Mouse (Mus musculus): ENCODE measurements at regions not wholly inside any gene's neighbourhood (a gene's known extent, or its start where the extent isn't known, plus 50 kb on each side); places are given as distances from the start of the nearest gene placed in this dataset.

DNA sequence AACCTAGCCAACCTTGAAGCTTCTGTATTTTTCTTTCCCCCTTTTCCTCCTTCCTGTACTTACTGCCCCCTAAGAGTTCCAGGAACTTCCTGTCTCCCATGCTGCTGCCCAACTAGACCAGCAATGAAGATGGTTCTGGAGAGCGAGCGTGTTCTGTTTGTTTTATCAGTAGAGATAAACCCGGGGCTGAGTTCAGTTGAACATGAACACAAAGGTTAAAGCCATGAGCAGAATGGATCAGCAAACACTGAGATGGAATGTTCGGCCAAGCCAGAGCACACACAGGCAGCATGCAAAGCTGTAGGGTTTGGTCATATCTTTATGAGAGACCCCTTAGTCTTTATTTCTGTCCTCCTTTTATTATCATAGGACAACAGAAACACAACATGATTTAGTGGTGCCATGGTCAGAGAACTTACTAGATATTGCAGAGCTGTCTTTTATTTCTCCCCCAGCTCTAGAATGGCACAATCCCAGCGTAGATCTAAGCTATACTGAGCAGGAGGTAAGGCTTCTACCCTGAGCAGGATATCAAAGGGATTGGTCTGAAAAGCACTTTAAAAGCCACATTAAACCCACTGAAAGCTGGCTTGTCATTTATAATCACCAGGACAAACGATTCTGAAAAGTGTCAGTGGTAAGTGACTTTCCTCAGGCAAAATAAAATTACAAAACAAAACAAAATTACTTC lies 105.9 kb upstream of the Peli1 start:
- H3K9ac ChIP-seq (ENCODE audit: low read depth, low read length) = no peak overlapping the region
- peaks cover 24% of the 10 kb centered on the region for H3K4me1 ChIP-seq (ENCODE audit: control insufficient read depth, insufficient read depth, low read length)
- ATAC-seq = no peak
- H3K4me2 ChIP-seq (ENCODE audit: low read length) = no peak overlapping the region
- 43% methylated on average over 6 of the region's 6 CpGs for WGBS
- H3K4me3 ChIP-seq (ENCODE audit: low read depth, low read length) = no peak overlapping the region
- H3K9me3 ChIP-seq (replicated peaks; ENCODE audit: control insufficient read depth, low read length, poor library complexity, severe bottlenecking) = no peaks in the 10 kb centered on the region
- no peaks in the 10 kb centered on the region for H3K27me3 ChIP-seq (ENCODE audit: control insufficient read depth, insufficient read depth, low read depth, low read length)
- H3K36me3 ChIP-seq (ENCODE audit: control insufficient read depth, insufficient read depth, low read length) = no peaks in the 10 kb centered on the region
- H3K27ac ChIP-seq (ENCODE audit: low read length) = peak overlapping the region; percentile 13

- no peak overlapping the region for H3K9ac ChIP-seq (ENCODE audit: low read depth, low read length)
- no peak for ATAC-seq
- WGBS = 41% methylated on average over 4 of the region's 4 CpGs
- no peaks in the 10 kb centered on the region for H3K27me3 ChIP-seq (ENCODE audit: control insufficient read depth, insufficient read depth, low read depth, low read length)
- no peaks in the 10 kb centered on the region for H3K9me3 ChIP-seq (replicated peaks; ENCODE audit: control insufficient read depth, low read length, poor library complexity, severe bottlenecking)
- no peak overlapping the region for H3K4me2 ChIP-seq (ENCODE audit: low read length)
- H3K36me3 ChIP-seq (ENCODE audit: control insufficient read depth, insufficient read depth, low read length) = no peaks in the 10 kb centered on the region
- peak overlapping the region; percentile 13; the same call in 1 of the 2 replicates for H3K27ac ChIP-seq (ENCODE audit: low read length)
- H3K4me3 ChIP-seq (ENCODE audit: low read depth, low read length) = no peak overlapping the region
- peaks cover 24% of the 10 kb centered on the region for H3K4me1 ChIP-seq (ENCODE audit: control insufficient read depth, insufficient read depth, low read length)
Observed at GRCm38 (mm10) chr11:20985771-20986170, 105.3 kb upstream of the Peli1 start.

GRCm38 (mm10) chr11:20987171-20987815 lies 103.8 kb upstream of the Peli1 start:
- Histone ChIP-seq H3K27ac (ENCODE audit: low read length) (peak overlapping the region; percentile 91), H3K4me3 (ENCODE audit: low read depth, low read length) (no peak overlapping the region), H3K4me2 (ENCODE audit: low read length) (peak overlapping the region; percentile 47), H3K9me3 (replicated peaks; ENCODE audit: control insufficient read depth, low read length, poor library complexity, severe bottlenecking) (no peaks in the 10 kb centered on the region), H3K9ac (ENCODE audit: low read depth, low read length) (no peak overlapping the region), H3K36me3 (ENCODE audit: control insufficient read depth, insufficient read depth, low read length) (no peaks in the 10 kb centered on the region), H3K4me1 (ENCODE audit: control insufficient read depth, insufficient read depth, low read length) (peaks cover 24% of the 10 kb centered on the region), H3K27me3 (ENCODE audit: control insufficient read depth, insufficient read depth, low read depth, low read length) (no peaks in the 10 kb centered on the region)
- peak; percentile 81 for ATAC-seq
- 38% methylated on average over 5 of the region's 5 CpGs for whole genome bisulfite sequencing

- H3K4me2 ChIP-seq (ENCODE audit: low read length) = peak overlapping the region; percentile 47
- 32% methylated on average over 11 of the region's 11 CpGs for WGBS
- no peaks in the 10 kb centered on the region for H3K27me3 ChIP-seq (ENCODE audit: control insufficient read depth, insufficient read depth, low read depth, low read length)
- H3K9ac ChIP-seq (ENCODE audit: low read depth, low read length) = 0 out of 2 replicates have a peak overlapping the region, but pooled peaks have one; percentile 32
- peak overlapping the region; percentile 25 for H3K4me3 ChIP-seq (ENCODE audit: low read depth, low read length)
- peak overlapping the region; percentile 91 for H3K27ac ChIP-seq (ENCODE audit: low read length)
- H3K9me3 ChIP-seq (replicated peaks; ENCODE audit: control insufficient read depth, low read length, poor library complexity, severe bottlenecking) = no peaks in the 10 kb centered on the region
- ATAC-seq = peak; percentile 99
- H3K36me3 ChIP-seq (ENCODE audit: control insufficient read depth, insufficient read depth, low read length) = no peaks in the 10 kb centered on the region
- H3K4me1 ChIP-seq (ENCODE audit: control insufficient read depth, insufficient read depth, low read length) = peaks cover 24% of the 10 kb centered on the region
Observed at GRCm38 (mm10) chr11:20987841-20988251, 103.2 kb upstream of the Peli1 start.

DNA sequence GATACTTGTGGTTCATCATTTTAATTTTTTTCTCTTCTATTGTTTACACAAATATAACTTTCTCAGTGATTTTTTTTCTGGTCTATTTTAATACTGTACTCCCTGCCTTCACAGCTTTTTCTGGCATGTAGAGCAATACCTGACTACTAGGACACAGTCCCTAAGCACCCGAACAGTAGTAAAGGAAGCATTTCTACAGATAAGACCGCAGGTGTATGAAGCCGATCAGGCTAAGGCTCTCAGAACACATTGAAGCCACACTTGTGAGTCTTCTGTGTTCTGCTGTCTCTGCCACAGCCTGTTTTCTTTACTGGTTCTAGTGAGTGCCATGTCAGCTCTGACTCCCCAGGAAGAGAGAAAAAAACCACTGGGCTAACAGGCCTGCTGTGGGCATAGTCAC lies 102.2 kb upstream of the Peli1 start:
- Histone ChIP-seq H3K27ac (ENCODE audit: low read length) (peak overlapping the region; percentile 91; the same call in 1 of the 2 replicates), H3K9ac (ENCODE audit: low read depth, low read length) (no peak overlapping the region), H3K36me3 (ENCODE audit: control insufficient read depth, insufficient read depth, low read length) (no peaks in the 10 kb centered on the region), H3K4me3 (ENCODE audit: low read depth, low read length) (no peak overlapping the region), H3K27me3 (ENCODE audit: control insufficient read depth, insufficient read depth, low read depth, low read length) (no peaks in the 10 kb centered on the region), H3K4me2 (ENCODE audit: low read length) (no peak overlapping the region), H3K9me3 (replicated peaks; ENCODE audit: control insufficient read depth, low read length, poor library complexity, severe bottlenecking) (no peaks in the 10 kb centered on the region), H3K4me1 (ENCODE audit: control insufficient read depth, insufficient read depth, low read length) (peaks cover 24% of the 10 kb centered on the region)
- 96% methylated on average over 3 of the region's 3 CpGs for WGBS
- ATAC-seq = no peak

GRCm38 (mm10) chr11:20993580-20993979 lies 97.5 kb upstream of the Peli1 start:
- H3K9me3 ChIP-seq (replicated peaks; ENCODE audit: control insufficient read depth, low read length, poor library complexity, severe bottlenecking) = peaks cover 2% of the 10 kb centered on the region; the same call in 1 of the 2 replicates
- H3K4me1 ChIP-seq (ENCODE audit: control insufficient read depth, insufficient read depth, low read length) = peaks cover under 1% of the 10 kb centered on the region; the same call in 1 of the 2 replicates
- H3K36me3 ChIP-seq (ENCODE audit: control insufficient read depth, insufficient read depth, low read length) = no peaks in the 10 kb centered on the region
- no peak overlapping the region for H3K9ac ChIP-seq (ENCODE audit: low read depth, low read length)
- no peak overlapping the region for H3K4me2 ChIP-seq (ENCODE audit: low read length)
- H3K27ac ChIP-seq (ENCODE audit: low read length) = no peak overlapping the region
- no peak overlapping the region for H3K4me3 ChIP-seq (ENCODE audit: low read depth, low read length)
- H3K27me3 ChIP-seq (ENCODE audit: control insufficient read depth, insufficient read depth, low read depth, low read length) = no peaks in the 10 kb centered on the region
- 94% methylated on average over 4 of the region's 4 CpGs for WGBS
- ATAC-seq = no peak

DNA sequence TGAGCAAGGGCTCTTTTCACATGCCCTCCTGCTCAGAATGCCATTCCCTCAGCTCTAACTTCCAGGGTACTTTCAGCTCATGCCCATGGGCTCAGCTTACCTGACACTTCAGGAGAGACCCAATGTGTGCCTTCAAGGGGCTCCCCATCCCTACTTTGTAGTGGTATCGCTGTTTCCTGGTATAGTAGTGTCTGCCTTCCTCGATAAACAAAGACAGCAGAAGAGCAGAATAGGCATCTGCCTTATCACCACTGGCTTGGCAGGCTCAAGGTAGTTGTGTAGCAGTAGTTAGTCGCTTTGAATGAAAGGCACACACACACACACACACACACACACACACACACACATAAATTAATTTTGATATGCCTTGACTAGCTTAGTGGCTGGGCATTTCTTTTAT lies 89.7 kb upstream of the Peli1 start:
- no peaks in the 10 kb centered on the region for H3K36me3 ChIP-seq (ENCODE audit: control insufficient read depth, insufficient read depth, low read length)
- 0 out of 2 replicates have a peak, but pooled peaks cover 2% of the 10 kb centered on the region for H3K9me3 ChIP-seq (replicated peaks; ENCODE audit: control insufficient read depth, low read length, poor library complexity, severe bottlenecking)
- H3K27me3 ChIP-seq (ENCODE audit: control insufficient read depth, insufficient read depth, low read depth, low read length) = no peaks in the 10 kb centered on the region
- ATAC-seq = no peak
- H3K4me1 ChIP-seq (ENCODE audit: control insufficient read depth, insufficient read depth, low read length) = no peaks in the 10 kb centered on the region
- H3K4me2 ChIP-seq (ENCODE audit: low read length) = no peak overlapping the region
- H3K4me3 ChIP-seq (ENCODE audit: low read depth, low read length) = no peak overlapping the region
- no peak overlapping the region for H3K9ac ChIP-seq (ENCODE audit: low read depth, low read length)
- H3K27ac ChIP-seq (ENCODE audit: low read length) = no peak overlapping the region
- WGBS = 90% methylated on average over 3 of the region's 3 CpGs

GRCm38 (mm10) chr11:21007222-21007621 lies 83.9 kb upstream of the Peli1 start:
- Histone ChIP-seq H3K4me2 (ENCODE audit: low read length) (no peak overlapping the region), H3K4me3 (ENCODE audit: low read depth, low read length) (no peak overlapping the region), H3K9ac (ENCODE audit: low read depth, low read length) (no peak overlapping the region), H3K4me1 (ENCODE audit: control insufficient read depth, insufficient read depth, low read length) (no peaks in the 10 kb centered on the region), H3K27ac (ENCODE audit: low read length) (no peak overlapping the region), H3K36me3 (ENCODE audit: control insufficient read depth, insufficient read depth, low read length) (no peaks in the 10 kb centered on the region), H3K27me3 (ENCODE audit: control insufficient read depth, insufficient read depth, low read depth, low read length) (no peaks in the 10 kb centered on the region), H3K9me3 (replicated peaks; ENCODE audit: control insufficient read depth, low read length, poor library complexity, severe bottlenecking) (no peaks in the 10 kb centered on the region)
- no peak for ATAC-seq
- WGBS = 91% methylated on average over 5 of the region's 5 CpGs

GRCm38 (mm10) chr11:21009505-21009904 lies 81.6 kb upstream of the Peli1 start:
- WGBS = 86% methylated on average over 3 of the region's 3 CpGs
- Histone ChIP-seq H3K27me3 (ENCODE audit: control insufficient read depth, insufficient read depth, low read depth, low read length) (no peaks in the 10 kb centered on the region), H3K27ac (ENCODE audit: low read length) (no peak overlapping the region), H3K9ac (ENCODE audit: low read depth, low read length) (no peak overlapping the region), H3K4me1 (ENCODE audit: control insufficient read depth, insufficient read depth, low read length) (no peaks in the 10 kb centered on the region), H3K36me3 (ENCODE audit: control insufficient read depth, insufficient read depth, low read length) (no peaks in the 10 kb centered on the region), H3K9me3 (replicated peaks; ENCODE audit: control insufficient read depth, low read length, poor library complexity, severe bottlenecking) (no peaks in the 10 kb centered on the region), H3K4me2 (ENCODE audit: low read length) (no peak overlapping the region), H3K4me3 (ENCODE audit: low read depth, low read length) (no peak overlapping the region)
- no peak for ATAC-seq

Measured in midbrain, embryonic 16.5 days (tissue).